Mouse (Mus musculus) myocyte (in vitro differentiated cells): ENCODE measurements around the gene Mlxipl.

Experiments used
- E2F4 ChIP-seq: IDR thresholded peaks from one replicate; pipeline ENCODE4 v1.6.1; 2011; ENCODE audit warnings: mild to moderate bottlenecking, control low read depth, moderate library complexity; ENCODE audit not compliant: insufficient read depth
- MAX ChIP-seq: IDR thresholded peaks from one replicate; pipeline ENCODE4 v1.6.1; 2011; ENCODE audit warnings: low read depth, mild to moderate bottlenecking, control low read depth
- MYOD1 ChIP-seq, 3 experiments: IDR thresholded peaks; one replicate each; pipeline ENCODE4 v1.6.1; 2011; ENCODE audit warnings: control low read depth in 2 of 3, low read depth in 2 of 3, mild to moderate bottlenecking in 2 of 3, moderate library complexity in 1 of 3; ENCODE audit not compliant: insufficient read length in 2 of 3, control insufficient read depth in 1 of 3
- MYOG ChIP-seq, 3 experiments: IDR thresholded peaks; one replicate each; pipeline ENCODE4 v1.6.1; 2011; ENCODE audit warnings: control low read depth in 2 of 3, low read depth in 2 of 3, mild to moderate bottlenecking in 2 of 3; ENCODE audit not compliant: insufficient read length in 2 of 3, control insufficient read depth in 1 of 3, insufficient read depth in 1 of 3
- POLR2A ChIP-seq: IDR thresholded peaks from one replicate; pipeline ENCODE4 v1.6.1; 2011; ENCODE audit warnings: low read depth, mild to moderate bottlenecking, control low read depth, moderate library complexity; ENCODE audit not compliant: insufficient read length
- POLR2AphosphoS2 ChIP-seq: IDR thresholded peaks from one replicate; pipeline ENCODE4 v1.6.1; 2011; ENCODE audit warnings: low read depth, control low read depth; ENCODE audit not compliant: insufficient read length
- TCF12 ChIP-seq: IDR thresholded peaks from one replicate; pipeline ENCODE4 v1.6.1; 2011; ENCODE audit warnings: mild to moderate bottlenecking, control low read depth; ENCODE audit not compliant: poor library complexity, insufficient read depth, severe bottlenecking

DNA sequence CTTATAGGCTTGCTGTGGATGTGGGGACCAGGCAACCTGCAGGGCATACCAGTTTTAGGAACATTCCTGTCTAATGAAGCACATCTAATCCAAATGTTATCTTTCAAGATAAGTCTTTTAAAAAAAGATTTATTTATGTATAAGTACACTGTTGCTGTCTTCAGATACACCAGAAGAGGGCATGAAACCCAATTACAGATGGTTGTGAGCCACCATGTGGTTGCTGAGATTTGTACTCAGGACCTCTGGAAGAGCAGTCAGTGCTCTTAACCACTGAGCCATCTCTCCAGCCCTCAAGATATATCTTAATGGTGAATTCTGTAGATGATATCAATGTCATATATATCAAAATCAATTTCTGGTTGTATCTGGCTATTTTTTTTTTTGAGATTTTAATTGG, 56.3 kb downstream of the Mlxipl start:
- TF ChIP-seq POLR2A (no peak), TCF12 (no peak), MYOG (IDR thresholded peaks at IDR 0.05; ENCODE audit: control insufficient read depth in 1 of 3, insufficient read depth in 1 of 3, insufficient read length in 2 of 3, low read depth in 2 of 3) (no peak), MYOD1 (IDR thresholded peaks at IDR 0.05; ENCODE audit: control insufficient read depth in 1 of 3, insufficient read length in 2 of 3, low read depth in 2 of 3) (no peak), MAX (no peak), POLR2AphosphoS2 (no peak), E2F4 (no peak)
